Mouse (Mus musculus) cerebellum, adult 2 months (tissue): ENCODE measurements around the gene Tns2.

Source experiments
- CTCF ChIP-seq: fragments of 200-500 bp; IDR thresholded peaks from 2 replicates; pipeline ENCODE4 v1.5.1; 2011; ENCODE audit warnings: low read depth, mild to moderate bottlenecking, control low read depth, low read length, moderate library complexity, borderline replicate concordance; ENCODE audit not compliant: insufficient read depth
- POLR2A ChIP-seq: fragments of 200-500 bp; IDR thresholded peaks from 2 replicates; pipeline ENCODE4 v1.6.1; 2011; ENCODE audit warnings: low read length, control low read depth, borderline replicate concordance; ENCODE audit not compliant: insufficient read depth

DNA sequence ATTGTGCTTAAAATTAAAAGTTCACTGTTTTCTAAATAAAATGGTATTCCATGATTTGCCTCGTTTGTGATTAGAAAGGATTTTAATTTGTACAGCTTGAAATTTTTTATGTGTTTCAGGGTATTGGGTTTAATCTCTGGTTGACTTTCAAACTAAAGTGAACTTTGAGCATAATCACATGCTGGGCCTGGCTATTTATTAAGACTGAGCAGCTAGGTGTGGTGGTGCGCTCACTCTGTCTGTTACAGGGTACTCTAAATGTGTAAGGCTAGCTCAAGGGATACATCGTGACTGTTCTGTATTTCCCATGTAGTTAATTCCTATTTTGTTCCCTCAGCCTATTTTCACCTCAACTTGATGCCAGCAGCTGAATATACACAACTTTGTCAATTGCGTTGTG, 18.1 kb upstream of the Tns2 start:
- TF ChIP-seq CTCF: no peak
- TF ChIP-seq POLR2A: no peak
